Mouse (Mus musculus) thymus, postnatal 0 days (tissue): Measurements from ENCODE around the gene Clstn3. TPM values are rescaled to one million over a fixed set of nuclear protein-coding genes. Genes with fewer than 3 reads are reported as not detected.
"Not testable (repeated sequence)": the region's sequence is repeated elsewhere in the genome, so short reads cannot be mapped to it uniquely, and the experiment has no call there.

ENCODE experiments used
- DNase-seq: peaks from one replicate; pipeline ENCODE4 v3.0.0-alpha.2; 2015; ENCODE audit warnings: low spot score
- polyA plus RNA-seq: library from polyadenylated mRNA; unstranded; fragments of >200 nt; fragmentation: Nextera tagmentation; extraction: Ambion mirVana; gene quantifications from 2 replicates; pipeline ENCODE4 v1.2.1, GENCODE M21; 2015

The Clstn3 gene
- 2.7 and 2.9 TPM in 2 replicates for polyA plus RNA-seq

- peak; percentile 82 for DNase-seq
Observed at GRCm38 (mm10) chr6:124464305-124465271, at the start of gene Clstn3. Clstn3 (minus strand) TSS chr6:124464794.

DNA sequence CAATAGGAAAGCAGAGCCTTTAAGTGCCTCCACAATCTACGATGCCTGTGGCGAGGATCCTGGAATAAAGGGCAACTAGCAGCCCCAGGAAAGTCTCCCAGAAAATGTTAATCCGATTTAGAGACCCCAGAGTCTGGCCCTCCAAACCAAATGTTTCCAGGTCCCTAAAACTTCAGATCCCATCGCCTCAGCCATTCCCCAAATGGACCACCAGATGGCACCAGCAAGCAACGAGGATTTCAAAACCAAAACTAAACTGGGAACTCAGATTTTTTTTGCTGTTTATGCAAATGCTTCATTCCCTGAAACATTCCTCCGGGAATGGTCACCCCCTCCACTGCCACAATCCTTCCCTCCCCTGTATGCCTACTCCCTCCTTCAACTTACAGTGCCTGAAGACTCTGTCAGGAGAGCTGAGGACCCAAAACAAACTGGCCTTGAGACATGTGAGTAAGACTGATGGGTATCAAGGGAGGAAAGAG is 47.8 kb upstream of the Clstn3 start, which contains the start of gene C1ra:
Gene C1ra (plus strand): TSS at position 51 of the 482 bp plus-strand sequence.
- peak; percentile 47 for DNase-seq

DNA sequence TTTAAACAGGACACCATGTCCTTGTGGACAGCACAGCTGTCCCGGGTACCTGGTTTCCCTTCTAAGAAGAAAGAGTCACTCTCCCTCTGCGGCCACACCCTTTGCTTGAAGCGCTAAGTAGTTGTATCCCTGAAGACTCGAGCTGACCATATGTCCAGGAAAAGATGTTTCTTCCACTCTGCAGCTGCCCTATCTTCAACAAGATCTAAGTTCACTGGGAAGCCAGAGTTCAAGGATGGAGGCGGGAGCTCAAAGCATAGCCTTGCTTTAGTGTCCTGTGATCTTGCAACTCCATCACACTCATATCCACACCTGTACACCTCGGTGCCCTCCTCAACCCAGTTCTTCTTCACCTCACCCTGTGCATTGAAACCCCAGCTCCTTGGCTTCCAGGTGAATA is 47.3 kb upstream of the Clstn3 start:
- no peak for DNase-seq

DNA sequence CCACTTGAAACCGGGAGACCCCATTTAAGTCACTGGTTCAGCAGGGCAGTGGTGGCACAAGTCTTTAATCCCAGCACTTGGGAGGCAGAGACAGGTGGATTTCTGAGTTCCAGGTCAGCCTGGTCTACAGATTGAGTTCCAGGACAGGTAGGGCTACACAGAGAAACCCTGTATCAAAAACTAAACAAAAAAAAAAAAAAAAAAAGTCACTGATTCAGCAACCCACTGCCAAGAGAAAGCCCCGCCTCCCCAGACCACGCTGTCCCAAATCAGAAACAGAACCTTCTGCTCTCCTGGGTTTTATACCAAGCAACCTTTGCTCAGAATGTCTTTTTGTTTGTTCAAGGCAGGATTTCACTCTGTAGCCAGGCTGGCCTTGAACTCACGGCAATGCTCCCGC is 44.6 kb upstream of the Clstn3 start:
- DNase-seq = not testable (repeated sequence)

- no peak for DNase-seq
Observed at GRCm38 (mm10) chr6:124508292-124508691, 43.7 kb upstream of the Clstn3 start.

DNA sequence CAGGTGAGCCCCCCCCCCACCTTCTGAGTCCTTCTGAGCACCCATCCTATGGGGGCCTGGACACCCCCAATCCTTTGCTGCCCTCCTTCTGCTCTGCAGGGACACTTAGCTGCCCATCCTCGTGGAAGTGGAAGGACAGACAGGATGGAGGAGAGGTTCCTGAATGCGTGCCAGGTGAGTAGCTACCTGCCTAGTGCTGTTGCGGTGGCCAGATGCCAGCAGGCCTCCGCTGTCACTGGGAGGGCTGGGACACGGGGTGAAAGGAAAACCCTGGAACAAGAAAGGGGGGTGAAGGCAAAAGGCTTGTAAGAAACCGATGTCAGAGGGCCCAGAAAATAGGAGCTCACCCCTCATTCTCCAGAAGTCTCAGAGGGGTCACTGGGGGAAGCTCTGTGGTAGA is 42.4 kb upstream of the Clstn3 start:
- DNase-seq = no peak

DNA sequence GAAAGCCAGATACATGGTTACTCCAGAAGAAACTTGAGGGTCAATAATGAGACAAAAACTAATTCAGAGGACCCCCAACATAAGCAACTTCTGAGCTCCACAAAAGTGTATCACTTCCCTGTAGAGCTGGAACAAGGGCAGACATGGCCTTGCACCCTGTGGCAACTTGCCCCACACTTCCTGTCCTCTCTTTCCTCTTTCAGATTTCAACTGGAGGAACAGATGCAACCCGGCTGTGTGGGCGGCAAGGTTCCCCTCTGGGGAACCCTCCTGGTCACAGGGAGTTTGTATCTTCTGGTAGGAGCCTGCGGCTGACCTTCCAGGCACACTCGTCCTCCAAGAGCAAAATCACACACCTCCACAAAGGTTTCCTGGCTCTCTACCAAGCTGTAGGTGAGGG is 40.4 kb upstream of the Clstn3 start:
- DNase-seq = no peak

DNA sequence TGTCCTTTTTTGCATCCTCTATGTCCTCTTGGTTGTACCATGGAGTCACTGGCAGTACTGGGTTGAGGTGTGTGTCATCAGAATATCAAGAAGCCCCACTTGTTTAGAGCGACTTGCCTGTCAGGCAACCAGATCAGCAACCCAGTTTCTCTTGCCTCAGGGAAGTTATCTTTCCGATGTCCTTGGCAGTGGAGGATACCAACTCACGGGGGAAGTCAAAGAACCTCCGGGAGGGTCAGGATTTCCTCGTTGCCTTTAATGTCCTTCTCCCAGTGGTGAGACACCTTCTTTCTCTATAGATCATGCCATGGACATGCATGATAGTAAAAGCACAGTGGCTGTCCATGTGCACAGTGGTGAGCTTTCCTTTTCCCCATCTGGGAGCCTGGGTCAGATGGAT is 37.4 kb upstream of the Clstn3 start:
- no peak for DNase-seq

GRCm38 (mm10) chr6:124501473-124501872 is 36.9 kb upstream of the Clstn3 start:
- no peak for DNase-seq

GRCm38 (mm10) chr6:124499914-124500566 is 35.4 kb upstream of the Clstn3 start:
- DNase-seq = no peak

DNA sequence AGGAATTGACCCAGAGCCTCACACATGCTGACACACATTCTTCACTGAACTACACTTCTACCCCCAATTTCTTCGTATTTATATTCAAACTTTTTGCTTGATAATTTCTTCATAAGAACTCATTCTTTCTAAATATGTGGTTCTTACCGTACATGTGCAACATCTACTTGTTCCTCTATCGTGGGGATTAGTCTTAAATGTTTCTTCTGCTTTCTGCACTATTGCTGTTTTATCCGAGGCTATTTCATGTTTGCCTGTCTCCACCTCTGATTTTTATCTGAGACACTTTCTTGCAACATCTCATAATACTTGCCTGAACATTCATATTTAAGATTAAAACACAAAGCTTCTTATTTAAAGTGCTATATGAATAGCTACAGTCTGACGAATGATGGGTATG is 31.5 kb upstream of the Clstn3 start:
- no peak for DNase-seq

DNA sequence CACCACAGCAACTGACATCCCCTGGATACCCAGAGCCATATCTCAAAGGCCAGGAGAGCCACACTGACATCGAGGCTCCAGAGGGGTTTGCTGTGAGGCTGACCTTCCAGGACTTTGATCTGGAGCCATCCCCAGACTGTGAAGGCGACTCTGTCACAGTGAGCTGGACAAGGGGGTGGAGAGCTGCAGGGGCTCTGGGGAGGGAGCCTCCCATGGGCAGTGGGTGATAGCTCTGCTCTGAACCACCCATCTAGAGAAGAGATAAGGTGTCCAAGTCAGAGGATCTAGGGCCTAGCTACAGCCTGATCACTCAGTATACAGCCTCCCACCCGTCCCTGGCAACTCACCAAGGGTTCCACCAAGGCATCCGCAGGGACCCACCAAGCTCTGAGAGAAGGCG is 29.3 kb upstream of the Clstn3 start:
- DNase-seq = no peak

DNA sequence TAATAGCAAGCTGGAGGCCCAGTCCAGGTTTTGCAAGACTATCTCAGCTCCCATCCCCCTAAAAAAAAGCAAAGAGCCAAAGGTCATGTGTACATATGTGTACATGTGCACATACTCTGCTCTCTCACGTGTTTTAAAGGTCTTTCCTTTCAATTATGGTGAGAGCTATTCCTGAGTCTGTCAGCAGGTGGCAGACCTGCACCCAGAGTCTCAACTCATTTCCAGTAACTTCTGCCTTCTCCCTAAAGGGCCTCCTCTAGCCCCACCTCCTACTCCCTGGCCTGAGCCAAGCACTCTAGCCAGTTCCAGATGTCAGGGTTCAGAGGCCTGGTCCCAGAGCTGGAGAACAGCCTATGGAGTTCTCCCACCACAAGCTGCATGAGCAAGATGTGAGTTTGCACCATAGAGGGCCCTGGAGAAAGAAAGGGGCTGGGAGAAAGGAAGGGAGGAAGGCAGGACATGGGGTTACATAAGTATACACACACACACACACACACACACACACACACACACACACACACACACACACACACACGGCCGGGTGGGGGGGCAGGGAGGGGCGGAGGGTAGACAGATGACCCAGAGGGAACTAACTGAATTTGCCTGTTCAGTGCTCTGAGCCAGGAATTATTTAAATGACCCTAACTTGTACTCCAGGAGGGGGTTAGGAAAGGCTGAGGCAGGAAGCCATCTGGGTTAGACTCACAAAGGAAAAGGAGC is 28.4 kb upstream of the Clstn3 start, which contains the start of gene C1rl:
Gene C1rl (plus strand): TSS at position 272 of the 720 bp plus-strand sequence.
- peak; percentile 47 for DNase-seq

- peak; percentile 27 for DNase-seq
Observed at GRCm38 (mm10) chr6:124491427-124491826, 26.8 kb upstream of the Clstn3 start.

GRCm38 (mm10) chr6:124488952-124489351 is 24.4 kb upstream of the Clstn3 start:
- no peak for DNase-seq

DNA sequence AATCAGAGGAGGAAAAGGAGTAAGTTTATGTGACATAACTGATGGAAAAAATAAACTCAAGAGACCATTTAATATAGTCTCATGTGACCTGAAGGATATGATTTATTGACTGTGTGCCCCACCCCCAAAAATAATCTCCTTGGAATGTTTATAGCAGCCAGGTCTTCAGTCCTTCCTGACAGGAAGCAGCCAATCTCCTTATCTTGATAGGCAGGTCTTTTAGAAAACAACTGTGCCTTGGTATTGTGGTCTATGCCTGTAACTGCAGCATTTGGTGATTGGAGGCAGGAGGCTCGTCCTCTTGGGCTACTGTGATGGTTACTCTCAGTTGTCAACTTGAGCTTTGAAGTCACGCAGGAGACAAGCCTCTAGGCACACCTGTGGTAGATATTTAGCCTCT is 22.9 kb upstream of the Clstn3 start:
- DNase-seq = no peak

GRCm38 (mm10) chr6:124485414-124486144 is 21.0 kb upstream of the Clstn3 start:
- no peak for DNase-seq

DNA sequence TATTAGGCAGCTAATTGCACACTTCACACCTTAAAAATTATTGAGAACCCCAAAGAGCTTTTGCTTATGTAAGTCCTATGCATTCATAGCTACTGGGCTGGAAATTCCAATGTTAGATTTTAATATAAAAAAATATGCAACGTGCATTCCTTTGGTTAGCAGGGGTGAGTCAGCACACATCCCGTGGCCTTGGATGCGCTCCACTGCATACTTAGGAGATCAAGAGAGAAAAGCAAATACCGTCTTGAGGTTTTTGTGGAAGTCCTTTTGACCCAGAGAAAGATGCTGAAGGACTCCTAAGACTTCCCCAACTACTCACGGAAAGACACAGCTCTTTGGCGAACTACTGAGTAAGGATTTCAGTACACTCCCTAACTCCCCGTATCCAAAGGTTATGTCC is 20.3 kb upstream of the Clstn3 start:
- DNase-seq = no peak

DNA sequence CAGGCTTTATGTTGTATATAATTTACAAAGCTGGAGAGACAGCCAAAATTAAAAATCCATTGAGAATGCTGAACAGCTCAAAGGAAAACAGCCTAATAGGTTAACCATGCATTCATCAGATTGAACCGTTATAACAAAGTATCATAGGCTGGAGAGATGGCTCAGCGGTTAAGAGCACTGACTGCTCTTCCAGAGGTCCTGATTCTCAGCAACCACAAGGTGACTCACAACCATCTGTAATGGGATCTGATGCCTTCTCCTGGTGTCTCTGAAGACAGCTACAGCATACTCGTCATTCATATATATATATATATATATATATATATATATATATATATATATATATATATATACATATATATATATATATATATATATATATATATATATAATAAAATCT is 19.2 kb upstream of the Clstn3 start:
- not testable (repeated sequence) for DNase-seq

DNA sequence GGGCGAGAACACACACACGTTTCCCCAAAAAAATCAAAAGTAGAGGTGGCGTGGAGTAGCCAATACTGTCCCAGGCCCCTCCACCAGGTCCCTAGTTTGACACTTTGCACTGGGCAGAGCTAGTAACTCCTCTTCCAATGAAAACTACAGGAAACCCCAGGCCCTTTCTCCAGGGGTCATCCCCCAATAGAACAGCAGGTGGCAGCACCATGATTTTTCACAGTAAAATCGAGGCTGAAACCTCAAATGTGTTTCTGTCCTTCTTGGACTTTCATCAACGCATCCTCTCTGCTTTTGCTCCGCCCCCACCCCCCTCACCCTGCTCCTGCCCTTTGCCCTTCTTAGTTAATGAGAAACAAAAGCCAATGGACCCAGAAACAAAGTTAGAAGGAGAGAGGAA is 17.0 kb upstream of the Clstn3 start:
- DNase-seq = peak; percentile 20

DNA sequence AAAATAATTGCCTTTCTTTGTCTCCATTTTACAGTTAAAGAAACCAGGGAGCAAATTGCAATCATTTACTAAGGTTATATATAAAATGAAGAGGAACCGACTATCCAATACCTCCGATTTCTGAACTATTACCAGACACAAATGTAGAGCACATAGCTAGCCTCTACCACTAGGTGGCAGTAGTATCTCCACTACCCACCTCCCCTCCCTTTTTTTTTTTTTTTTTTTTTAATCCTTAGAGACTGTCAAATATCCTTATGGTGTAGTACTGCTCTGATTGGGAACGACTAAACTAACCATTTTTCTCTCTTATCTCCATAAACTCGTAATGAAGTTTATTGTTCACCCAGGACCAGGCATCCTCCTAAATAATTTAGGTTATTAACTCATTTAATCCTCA is 15.7 kb upstream of the Clstn3 start:
- DNase-seq = peak; percentile 56
